Mouse (Mus musculus): ENCODE results near the gene Gm45062.

GRCm38 (mm10) chr6:8458596-8458995, 199.3 kb downstream of the Gm45062 start:
- no peak for TF ChIP-seq CHD2 (IDR thresholded peaks at IDR 0.05; ENCODE audit: low read depth, low read length)
- no peak for TF ChIP-seq HCFC1 (IDR thresholded peaks at IDR 0.05; ENCODE audit: borderline replicate concordance, insufficient read depth, low read length)
